Comparison of ENCODE assay signal across 20 mouse cellular contexts in genomic region chr15:100417854-100418450, GRCm38 (mm10). TPM values are rescaled to one million over a fixed set of nuclear protein-coding genes. Genes with fewer than 3 reads are reported as not detected.
DNase-seq lines count a peak whose midpoint lies in the region; ATAC-seq and TF ChIP-seq lines count a peak whose summit lies in the region.
"Had no signal": no experiment of that assay in that cellular context is flagged by ENCODE, and none has a peak within 500 bp of the region (broad histone marks: within the 10 kb centered on the region; RNA-seq: fewer than 3 reads in every experiment).

No protein-coding gene starts in this region.

- peaks cover 55% of the 10 kb centered on the region for H3K4me1 ChIP-seq in kidney, adult 2 months (ENCODE audit: control insufficient read depth, insufficient read depth, low read length)
- H3K4me1 ChIP-seq in CH12.LX (ENCODE audit: control insufficient read depth in 1 of 2, insufficient read depth in 2 of 2), result peaks cover 7 to 44% of the 10 kb centered on the region in 2 experiments; a peak in 3 of 4 replicates
- peaks cover 87% of the 10 kb centered on the region for H3K4me1 ChIP-seq in liver, embryonic 13.5 days (replicated peaks)
- peaks cover 23% of the 10 kb centered on the region for H3K4me1 ChIP-seq in forebrain, embryonic 15.5 days

- 57% methylated on average over 9 of the region's 9 CpGs for WGBS in kidney, adult 2 months
- 62% methylated on average over 9 of the region's 9 CpGs for WGBS in liver, embryonic 13.5 days (ENCODE audit: insufficient replicate concordance)
- WGBS in forebrain, embryonic 15.5 days, result 84% methylated on average over 9 of the region's 9 CpGs

- no peak for TF ChIP-seq RAD21 in CH12.LX (IDR thresholded peaks at IDR 0.05; ENCODE audit: low read depth, low read length)

- no peaks in the 10 kb centered on the region for H3K27me3 ChIP-seq in kidney, adult 2 months (replicated peaks; ENCODE audit: control insufficient read depth, insufficient read depth, low read length)
- no peaks in the 10 kb centered on the region for H3K27me3 ChIP-seq in CH12.LX (replicated peaks)
- no peaks in the 10 kb centered on the region for H3K27me3 ChIP-seq in liver, embryonic 13.5 days
- H3K27me3 ChIP-seq in forebrain, embryonic 15.5 days, result no peaks in the 10 kb centered on the region
- H3K27me3 ChIP-seq: neural tube, embryonic 12.5 days had no signal

- no peak for TF ChIP-seq POLR2A in kidney, adult 2 months (IDR thresholded peaks at IDR 0.05; ENCODE audit: low read depth, low read length)
- TF ChIP-seq POLR2A in CH12.LX (IDR thresholded peaks at IDR 0.05; ENCODE audit: low read depth, low read length), result no peak

- 0 out of 2 replicates have a peak overlapping the region, but pooled peaks have one; percentile 13 for H3K27ac ChIP-seq in kidney, adult 2 months (ENCODE audit: insufficient read depth, low read depth, low read length)
- H3K27ac ChIP-seq in CH12.LX (ENCODE audit: insufficient read depth, low read depth), result no peak overlapping the region
- H3K27ac ChIP-seq in liver, embryonic 13.5 days, result peak overlapping the region; percentile 98
- no peak overlapping the region for H3K27ac ChIP-seq in forebrain, embryonic 15.5 days (replicated peaks)
- H3K27ac ChIP-seq: neural tube, embryonic 12.5 days had no signal

- TF ChIP-seq CTCF in kidney, adult 2 months (conservative IDR thresholded peaks at IDR 0.05; ENCODE audit: insufficient read depth, insufficient read length, low read depth, low read length), result no peak
- no peak for TF ChIP-seq CTCF in CH12.LX (conservative IDR thresholded peaks at IDR 0.05 in 1 of 2, IDR thresholded peaks at IDR 0.05 in 1 of 2; ENCODE audit: low read depth in 2 of 2, low read length in 2 of 2)

- H3K79me2 ChIP-seq in CH12.LX (replicated peaks; ENCODE audit: control insufficient read depth, extremely low read depth, insufficient read depth, poor library complexity, severe bottlenecking), result no peaks in the 10 kb centered on the region

- peak; percentile 60 to 82 for DNase-seq in adrenal gland, adult (ENCODE audit: inconsistent age in 2 of 2, low spot score in 1 of 2)
- no peak for DNase-seq in adrenal gland, postnatal 25 days
- DNase-seq in kidney, adult 2 months, result no peak
- DNase-seq in kidney, postnatal 10 days, result no peak
- no peak for DNase-seq in CH12.LX (ENCODE audit: extremely low read depth)
- DNase-seq in liver, embryonic 13.5 days, result no peak
- DNase-seq in embryo, embryonic 10 days (ENCODE audit: low spot score), result no peak
- DNase-seq: cerebellum, adult 9-10 months had no signal

- in situ Hi-C loops in CH12.LX (cut with MboI; ENCODE audit: low pct_ligation_motif_present, low pct_unique_long_range_greater_than_20kb, low sequenced_read_pairs), result no loop called here

- no peak for ATAC-seq in liver, embryonic 13.5 days (ENCODE audit: low read depth)
- no peak for ATAC-seq in forebrain, embryonic 15.5 days (replicated peaks)
- ATAC-seq: forebrain, embryonic 14.5 days; hindbrain, embryonic 16.5 days; midbrain, embryonic 16.5 days had no signal

- no peak overlapping the region for H3K4me2 ChIP-seq in CH12.LX (ENCODE audit: insufficient read depth, low read depth, poor library complexity, severe bottlenecking)
- H3K4me2 ChIP-seq in liver, embryonic 13.5 days, result peak overlapping the region; percentile 79
- no peak overlapping the region for H3K4me2 ChIP-seq in forebrain, embryonic 15.5 days (replicated peaks)
- H3K4me2 ChIP-seq: neural tube, embryonic 12.5 days had no signal

- no peaks in the 10 kb centered on the region for H3K36me3 ChIP-seq in kidney, adult 2 months (ENCODE audit: control insufficient read depth, insufficient read depth, low read length)
- H3K36me3 ChIP-seq in CH12.LX (replicated peaks in 1 of 2; ENCODE audit: control insufficient read depth in 1 of 2, insufficient read depth in 1 of 2, low read length in 1 of 2), result peaks cover 0 to 12% of the 10 kb centered on the region in 2 experiments
- peaks cover 34% of the 10 kb centered on the region for H3K36me3 ChIP-seq in liver, embryonic 13.5 days
- no peaks in the 10 kb centered on the region for H3K36me3 ChIP-seq in forebrain, embryonic 15.5 days
- H3K36me3 ChIP-seq: neural tube, embryonic 12.5 days had no signal

- TF ChIP-seq EP300 in CH12.LX (IDR thresholded peaks at IDR 0.05; ENCODE audit: low read length), result no peak

- no peak overlapping the region for H3K4me3 ChIP-seq in kidney, adult 2 months (ENCODE audit: insufficient read depth, low read depth, low read length)
- no peak overlapping the region for H3K4me3 ChIP-seq in CH12.LX (replicated peaks in 1 of 3; ENCODE audit: low read depth in 2 of 3, low read length in 2 of 3, poor library complexity in 1 of 3)
- peak overlapping the region; percentile 99 for H3K4me3 ChIP-seq in liver, embryonic 13.5 days (replicated peaks)
- H3K4me3 ChIP-seq in forebrain, embryonic 15.5 days, result no peak overlapping the region
- H3K4me3 ChIP-seq: neural tube, embryonic 12.5 days had no signal

- no peaks in the 10 kb centered on the region for H3K9me3 ChIP-seq in CH12.LX (replicated peaks; ENCODE audit: low read length)
- H3K9me3 ChIP-seq in liver, embryonic 13.5 days (replicated peaks), result no peaks in the 10 kb centered on the region
- no peaks in the 10 kb centered on the region for H3K9me3 ChIP-seq in forebrain, embryonic 15.5 days
- H3K9me3 ChIP-seq: neural tube, embryonic 12.5 days had no signal

- dilution Hi-C loops in CH12.LX (cut with MboI; ENCODE audit: extremely low pct_ligation_motif_present, extremely low pct_unique_long_range_greater_than_20kb, low sequenced_read_pairs), result no loop called here

- no peak overlapping the region for H3K9ac ChIP-seq in CH12.LX (ENCODE audit: insufficient read depth, low read depth)
- H3K9ac ChIP-seq in liver, embryonic 13.5 days, result peak overlapping the region; percentile 100
- H3K9ac ChIP-seq in forebrain, embryonic 15.5 days (replicated peaks), result no peak overlapping the region
- H3K9ac ChIP-seq: neural tube, embryonic 12.5 days had no signal

TF ChIP-seq in CH12.LX, 34 proteins besides CTCF, POLR2A, EP300 and RAD21:
- TF ChIP-seq MAFK (IDR thresholded peaks at IDR 0.05; ENCODE audit: insufficient replicate concordance, low read length) (peak; percentile 81), RCOR1 (conservative IDR thresholded peaks at IDR 0.05; ENCODE audit: low read depth, low read length) (no peak)
TF ChIP-seq in CH12.LX: peak in this region for 1.

RNA-seq across cellular contexts. Expression of gene Gm5475, which starts 4.0 kb away (rescaled TPM):
- not detected in 2 replicates for total RNA-seq in adrenal gland, postnatal 25 days (2021)
- polyA plus RNA-seq in kidney, adult 2 months (2012; rRNA removed), result 1.2 TPM in 2 replicates
- not detected in 2 replicates for total RNA-seq in CH12.LX (2012; rRNA removed)
- not detected in 2 replicates for total RNA-seq in CH12.LX (2014; rRNA removed)
- not detected in 2 replicates for polyA plus RNA-seq in CH12.LX (2012; ENCODE audit: insufficient read length, low read depth)
- not detected in 2 replicates for polyA plus RNA-seq in liver, embryonic 13.5 days (2015; fragmentation: Nextera tagmentation; extraction: Ambion mirVana)
- polyA plus RNA-seq in forebrain, embryonic 15.5 days (2015; fragmentation: Nextera tagmentation; extraction: Ambion mirVana), result 0.06 TPM in 1 of 2 replicates, not detected in the other
- total RNA-seq: layer of hippocampus, adult 18-20 months; liver, adult 2 months; megakaryocyte progenitor cell, adult 5-6 weeks had no signal
- polyA plus RNA-seq: forebrain, embryonic 14.5 days; heart, embryonic 14.5 days; liver, adult 2 months; urinary bladder, adult 2 months had no signal

RNA-seq across cellular contexts. Expression of gene Slc11a2, which starts 6.9 kb away (rescaled TPM):
- 105 and 111 TPM in 2 replicates for total RNA-seq in adrenal gland, postnatal 25 days (2021)
- polyA plus RNA-seq in kidney, adult 2 months (2012; rRNA removed), result 97.1 and 109 TPM in 2 replicates
- 8.9 and 13.2 TPM in 2 replicates for total RNA-seq in CH12.LX (2012; rRNA removed)
- total RNA-seq in CH12.LX (2014; rRNA removed), result 11.7 and 13.0 TPM in 2 replicates
- 18.6 and 19.1 TPM in 2 replicates for polyA plus RNA-seq in CH12.LX (2012; ENCODE audit: insufficient read length, low read depth)
- 46.8 and 57.1 TPM in 2 replicates for polyA plus RNA-seq in liver, embryonic 13.5 days (2015; fragmentation: Nextera tagmentation; extraction: Ambion mirVana)
- polyA plus RNA-seq in forebrain, embryonic 15.5 days (2015; fragmentation: Nextera tagmentation; extraction: Ambion mirVana), result 22.2 and 23.5 TPM in 2 replicates

RNA-seq across cellular contexts. Expression of gene Letmd1, which starts 50.9 kb away (rescaled TPM):
- 123 and 143 TPM in 2 replicates for total RNA-seq in adrenal gland, postnatal 25 days (2021)
- 79.0 and 79.8 TPM in 2 replicates for polyA plus RNA-seq in kidney, adult 2 months (2012; rRNA removed)
- 30.3 and 39.0 TPM in 2 replicates for total RNA-seq in CH12.LX (2012; rRNA removed)
- total RNA-seq in CH12.LX (2014; rRNA removed), result 28.5 and 31.4 TPM in 2 replicates
- polyA plus RNA-seq in CH12.LX (2012; ENCODE audit: insufficient read length, low read depth), result 44.0 and 51.3 TPM in 2 replicates
- polyA plus RNA-seq in liver, embryonic 13.5 days (2015; fragmentation: Nextera tagmentation; extraction: Ambion mirVana), result 14.4 and 15.0 TPM in 2 replicates
- polyA plus RNA-seq in forebrain, embryonic 15.5 days (2015; fragmentation: Nextera tagmentation; extraction: Ambion mirVana), result 51.5 and 52.3 TPM in 2 replicates

RNA-seq across cellular contexts. Expression of gene Higd1c, which starts 53.6 kb away (rescaled TPM):
- total RNA-seq in adrenal gland, postnatal 25 days (2021), result 1.2 TPM in 1 of 2 replicates, not detected in the other
- 0.97 and 2.0 TPM in 2 replicates for polyA plus RNA-seq in kidney, adult 2 months (2012; rRNA removed)
- not detected in 2 replicates for total RNA-seq in CH12.LX (2012; rRNA removed)
- total RNA-seq in CH12.LX (2014; rRNA removed), result not detected in 2 replicates
- polyA plus RNA-seq in CH12.LX (2012; ENCODE audit: insufficient read length, low read depth), result not detected in 2 replicates
- not detected in 2 replicates for polyA plus RNA-seq in liver, embryonic 13.5 days (2015; fragmentation: Nextera tagmentation; extraction: Ambion mirVana)
- not detected in 2 replicates for polyA plus RNA-seq in forebrain, embryonic 15.5 days (2015; fragmentation: Nextera tagmentation; extraction: Ambion mirVana)
- total RNA-seq: gastrocnemius, adult 8-10 months; layer of hippocampus, adult 18-20 months; liver, adult 2 months; megakaryocyte progenitor cell, adult 5-6 weeks had no signal
- polyA plus RNA-seq: embryonic facial prominence, embryonic 11.5 days; forebrain, embryonic 14.5 days; heart, embryonic 14.5 days; hindbrain, embryonic 16.5 days; liver, adult 2 months; midbrain, embryonic 16.5 days; urinary bladder, adult 2 months had no signal

Comparison
In these comparisons a context has a peak if more than half of its experiments do, and no peak if none do; other contexts are left out.
1. DNase-seq: peak in adrenal gland, adult (2 of 2); none in adrenal gland, postnatal 25 days (single experiment), kidney, adult 2 months (single experiment), kidney, postnatal 10 days (single experiment), CH12.LX (single experiment), liver, embryonic 13.5 days (single experiment) and embryo, embryonic 10 days (single experiment).
2. H3K27ac ChIP-seq: peak in kidney, adult 2 months (single experiment) and liver, embryonic 13.5 days (single experiment); none in CH12.LX (single experiment) and forebrain, embryonic 15.5 days (single experiment).